Mouse (Mus musculus): ENCODE measurements around the gene Upb1. TPM values are rescaled to one million over a fixed set of nuclear protein-coding genes. Genes with fewer than 3 reads are reported as not detected.

Upb1 gene
- polyA plus RNA-seq, 1 experiment from 2014 or later: 0.15 TPM

DNA sequence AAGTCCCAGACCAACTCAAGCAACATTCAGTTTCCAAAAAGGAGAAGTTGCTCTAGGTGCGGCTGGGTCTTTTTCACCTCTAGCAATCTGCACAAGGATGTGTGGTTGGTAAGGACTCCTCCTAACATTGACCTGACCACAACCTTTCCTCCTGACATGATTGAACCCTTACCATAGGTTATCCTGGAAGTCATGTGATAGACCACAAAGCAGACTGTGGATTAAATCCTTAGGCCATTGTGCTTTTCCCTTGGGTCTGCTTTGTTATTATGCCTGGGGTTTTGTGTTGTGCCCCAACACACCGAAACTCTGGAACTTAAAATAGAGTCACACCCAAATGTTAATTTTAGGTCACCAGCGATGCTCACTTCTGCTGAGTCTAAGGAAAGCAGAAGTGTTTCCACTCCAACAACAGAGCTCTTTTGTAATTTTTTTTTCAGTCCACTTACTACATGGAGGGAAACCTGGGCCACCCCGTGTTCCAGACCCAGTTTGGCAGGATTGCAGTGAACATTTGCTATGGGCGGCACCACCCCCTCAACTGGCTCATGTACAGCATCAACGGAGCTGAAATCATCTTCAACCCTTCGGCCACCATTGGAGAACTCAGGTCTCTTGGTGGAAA lies 28.7 kb downstream of the Upb1 start:
- H3K27ac ChIP-seq: no peak overlapping the region
- H3K4me3 ChIP-seq: no peak overlapping the region
- no peaks in the 10 kb centered on the region for H3K27me3 ChIP-seq (ENCODE audit: poor library complexity, severe bottlenecking)
- no peak for DNase-seq (ENCODE audit: extremely low spot score, low spot score)
- no peaks in the 10 kb centered on the region for H3K36me3 ChIP-seq (replicated peaks)
- H3K4me1 ChIP-seq: no peaks in the 10 kb centered on the region
- peaks cover 6% of the 10 kb centered on the region; the same call in 1 of the 2 replicates for H3K9me3 ChIP-seq
- 88% methylated on average over 7 of the region's 7 CpGs for WGBS

DNA sequence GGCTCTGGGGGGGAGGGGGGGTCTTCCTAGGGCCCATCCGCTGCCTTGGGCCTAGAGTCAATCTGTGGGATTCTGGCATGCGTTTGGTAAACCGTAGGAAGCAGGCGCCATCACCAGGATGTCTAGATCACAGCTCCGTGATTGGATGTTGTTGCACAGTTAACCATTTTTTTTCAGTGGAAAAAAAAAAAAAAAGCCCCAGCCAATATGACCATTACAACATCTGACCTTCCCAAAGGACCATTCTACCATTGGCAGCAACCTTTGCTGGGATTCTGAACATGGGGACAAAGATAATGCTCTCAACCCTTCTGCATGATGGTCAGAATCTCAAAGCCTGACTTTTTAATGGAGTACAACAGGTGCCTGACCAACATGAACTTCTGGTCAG lies 29.2 kb downstream of the Upb1 start:
- H3K4me1 ChIP-seq: no peaks in the 10 kb centered on the region
- H3K4me3 ChIP-seq: no peak overlapping the region
- no peaks in the 10 kb centered on the region for H3K36me3 ChIP-seq (replicated peaks)
- WGBS: 91% methylated on average over 5 of the region's 5 CpGs
- DNase-seq (ENCODE audit: extremely low spot score, low spot score): no peak
- H3K9me3 ChIP-seq: peaks cover 6% of the 10 kb centered on the region; the same call in 1 of the 2 replicates
- H3K27me3 ChIP-seq (ENCODE audit: poor library complexity, severe bottlenecking): no peaks in the 10 kb centered on the region
- H3K27ac ChIP-seq: no peak overlapping the region

DNA sequence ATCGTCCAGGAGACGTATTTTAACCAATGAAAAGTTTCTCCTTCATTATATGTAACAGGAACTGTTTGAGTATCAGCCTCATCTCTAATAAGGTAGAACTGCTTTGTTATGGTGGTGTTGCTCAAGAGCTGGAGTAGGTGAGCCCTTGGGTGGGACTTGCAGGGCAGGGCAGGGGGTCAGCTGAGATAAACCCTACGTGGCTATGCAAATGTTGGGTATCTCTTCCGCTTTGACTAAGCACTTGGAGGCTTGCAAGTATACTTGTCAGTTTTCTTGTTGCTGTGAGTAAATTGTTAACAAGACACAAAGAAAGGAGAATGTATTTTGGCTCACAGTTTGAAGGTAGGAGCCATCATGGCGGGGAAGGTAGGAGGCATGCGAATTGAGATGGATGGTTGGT lies 29.7 kb downstream of the Upb1 start:
- no peak overlapping the region for H3K27ac ChIP-seq
- peaks cover 6% of the 10 kb centered on the region; the same call in 1 of the 2 replicates for H3K9me3 ChIP-seq
- 94% methylated on average over 6 of the region's 6 CpGs for WGBS
- H3K4me3 ChIP-seq: no peak overlapping the region
- no peaks in the 10 kb centered on the region for H3K4me1 ChIP-seq
- no peaks in the 10 kb centered on the region for H3K27me3 ChIP-seq (ENCODE audit: poor library complexity, severe bottlenecking)
- H3K36me3 ChIP-seq (replicated peaks): no peaks in the 10 kb centered on the region
- DNase-seq (ENCODE audit: extremely low spot score, low spot score): no peak

DNA sequence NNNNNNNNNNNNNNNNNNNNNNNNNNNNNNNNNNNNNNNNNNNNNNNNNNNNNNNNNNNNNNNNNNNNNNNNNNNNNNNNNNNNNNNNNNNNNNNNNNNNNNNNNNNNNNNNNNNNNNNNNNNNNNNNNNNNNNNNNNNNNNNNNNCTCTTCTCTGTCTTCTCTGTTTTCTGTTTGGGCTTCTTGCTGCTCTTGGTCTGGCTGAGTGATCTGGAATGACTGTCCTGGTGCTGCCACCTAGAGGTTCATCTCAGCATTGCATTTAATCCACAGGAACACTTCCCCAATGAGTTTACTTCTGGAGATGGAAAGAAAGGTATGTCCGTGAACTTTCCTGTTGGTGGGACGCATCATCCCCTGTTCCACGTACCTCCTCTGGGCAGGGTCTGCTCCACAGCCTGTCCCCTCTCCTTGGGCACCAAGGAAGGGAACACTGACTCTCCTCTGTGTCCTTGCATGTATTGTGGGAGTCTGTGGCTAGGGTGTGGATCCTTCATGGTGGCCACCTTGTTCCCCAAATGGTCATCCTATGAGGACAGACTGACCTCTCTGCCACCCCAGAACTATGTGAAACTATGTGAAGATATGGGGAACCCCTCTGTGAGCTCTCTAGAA lies 35.8 kb downstream of the Upb1 start:
- Histone ChIP-seq H3K36me3 (replicated peaks) (no peaks in the 10 kb centered on the region), H3K27ac (no peak overlapping the region), H3K27me3 (ENCODE audit: poor library complexity, severe bottlenecking) (no peaks in the 10 kb centered on the region; the same call in 1 of the 2 replicates), H3K4me3 (no peak overlapping the region), H3K9me3 (peaks cover 2% of the 10 kb centered on the region; the same call in 1 of the 2 replicates), H3K4me1 (peaks cover 4% of the 10 kb centered on the region)
- WGBS: 24% methylated on average over 3 of the region's 3 CpGs
- DNase-seq (ENCODE audit: extremely low spot score, low spot score): peak; percentile 81

GRCm38 (mm10) chr10:75437284-75437683 lies 36.4 kb downstream of the Upb1 start:
- Histone ChIP-seq H3K36me3 (replicated peaks) (no peaks in the 10 kb centered on the region), H3K9me3 (no peaks in the 10 kb centered on the region), H3K4me1 (peaks cover 4% of the 10 kb centered on the region), H3K4me3 (no peak overlapping the region), H3K27me3 (ENCODE audit: poor library complexity, severe bottlenecking) (no peaks in the 10 kb centered on the region; the same call in 1 of the 2 replicates), H3K27ac (no peak overlapping the region)
- DNase-seq (ENCODE audit: extremely low spot score, low spot score): no peak
- WGBS: 87% methylated on average over 1 of the region's 1 CpGs

DNA sequence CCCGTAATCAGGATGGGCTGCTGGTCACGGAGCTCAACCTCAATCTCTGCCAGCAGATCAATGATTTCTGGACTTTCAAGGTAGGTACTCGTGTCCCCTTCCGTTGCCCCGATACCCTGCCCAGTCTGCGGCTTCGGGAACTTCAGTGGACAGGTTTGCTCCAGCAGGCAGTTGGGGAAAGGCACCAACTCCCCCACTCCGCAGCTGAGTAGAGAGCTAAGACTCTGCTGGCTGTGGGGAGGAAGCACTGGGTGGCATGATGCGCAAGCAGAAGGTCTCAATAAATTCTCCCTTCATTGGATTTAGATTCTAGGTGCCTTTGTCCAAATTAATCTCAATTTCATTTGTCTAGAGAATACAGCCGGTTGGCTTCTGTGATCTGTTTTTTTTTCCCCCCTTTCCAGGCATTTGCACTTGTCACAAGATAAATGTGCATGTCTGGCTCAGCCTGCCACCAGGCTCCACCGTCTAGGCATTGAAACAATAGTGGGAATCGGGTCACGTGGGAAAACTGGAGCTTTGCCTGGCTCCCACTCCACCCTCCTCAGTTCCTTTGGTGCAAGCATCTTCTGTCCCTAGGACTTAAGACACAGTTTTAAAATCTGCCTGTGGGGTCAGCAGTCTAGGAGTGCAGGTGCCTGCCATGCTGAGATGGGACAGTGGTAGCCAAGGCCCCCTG lies 37.4 kb downstream of the Upb1 start:
- no peak for DNase-seq (ENCODE audit: extremely low spot score, low spot score)
- Histone ChIP-seq H3K27me3 (ENCODE audit: poor library complexity, severe bottlenecking) (no peaks in the 10 kb centered on the region; the same call in 1 of the 2 replicates), H3K4me3 (no peak overlapping the region), H3K4me1 (peaks cover 4% of the 10 kb centered on the region), H3K27ac (no peak overlapping the region), H3K9me3 (no peaks in the 10 kb centered on the region), H3K36me3 (replicated peaks) (no peaks in the 10 kb centered on the region)
- WGBS: 85% methylated on average over 13 of the region's 13 CpGs

- Histone ChIP-seq H3K4me3 (no peak overlapping the region), H3K9me3 (no peaks in the 10 kb centered on the region), H3K27ac (peak overlapping the region; percentile 75), H3K27me3 (ENCODE audit: poor library complexity, severe bottlenecking) (no peaks in the 10 kb centered on the region; the same call in 1 of the 2 replicates), H3K4me1 (peaks cover 14% of the 10 kb centered on the region), H3K36me3 (replicated peaks) (no peaks in the 10 kb centered on the region)
- peak; percentile 49 for DNase-seq (ENCODE audit: extremely low spot score, low spot score)
- WGBS: 53% methylated on average over 7 of the region's 7 CpGs
Measured at GRCm38 (mm10) chr10:75439211-75439811, 38.4 kb downstream of the Upb1 start.

GRCm38 (mm10) chr10:75440756-75441155 lies 39.8 kb downstream of the Upb1 start:
- Histone ChIP-seq H3K4me1 (peaks cover 27% of the 10 kb centered on the region), H3K4me3 (no peak overlapping the region), H3K27me3 (ENCODE audit: poor library complexity, severe bottlenecking) (no peaks in the 10 kb centered on the region; the same call in 1 of the 2 replicates), H3K27ac (no peak overlapping the region), H3K36me3 (replicated peaks) (no peaks in the 10 kb centered on the region), H3K9me3 (no peaks in the 10 kb centered on the region)
- DNase-seq (ENCODE audit: extremely low spot score, low spot score): no peak
- WGBS: 83% methylated on average over 3 of the region's 3 CpGs

- H3K36me3 ChIP-seq (replicated peaks): no peaks in the 10 kb centered on the region
- 88% methylated on average over 4 of the region's 4 CpGs for WGBS
- no peak for DNase-seq (ENCODE audit: extremely low spot score, low spot score)
- peaks cover 32% of the 10 kb centered on the region for H3K4me1 ChIP-seq
- no peak overlapping the region for H3K27ac ChIP-seq
- no peaks in the 10 kb centered on the region for H3K9me3 ChIP-seq
- H3K4me3 ChIP-seq: no peak overlapping the region
- no peaks in the 10 kb centered on the region; the same call in 1 of the 2 replicates for H3K27me3 ChIP-seq (ENCODE audit: poor library complexity, severe bottlenecking)
Measured at GRCm38 (mm10) chr10:75441800-75442199, 40.9 kb downstream of the Upb1 start.

GRCm38 (mm10) chr10:75443017-75443416 lies 42.1 kb downstream of the Upb1 start:
- 79% methylated on average over 4 of the region's 4 CpGs for WGBS
- no peaks in the 10 kb centered on the region for H3K36me3 ChIP-seq (replicated peaks)
- no peak overlapping the region for H3K4me3 ChIP-seq
- peaks cover 35% of the 10 kb centered on the region for H3K4me1 ChIP-seq
- no peak for DNase-seq (ENCODE audit: extremely low spot score, low spot score)
- H3K27me3 ChIP-seq (ENCODE audit: poor library complexity, severe bottlenecking): no peaks in the 10 kb centered on the region; the same call in 1 of the 2 replicates
- H3K27ac ChIP-seq: no peak overlapping the region
- H3K9me3 ChIP-seq: no peaks in the 10 kb centered on the region

- Histone ChIP-seq H3K27ac (peak overlapping the region; percentile 64; the same call in 1 of the 2 replicates), H3K36me3 (replicated peaks) (no peaks in the 10 kb centered on the region), H3K9me3 (no peaks in the 10 kb centered on the region), H3K4me3 (no peak overlapping the region), H3K4me1 (peaks cover 35% of the 10 kb centered on the region), H3K27me3 (ENCODE audit: poor library complexity, severe bottlenecking) (no peaks in the 10 kb centered on the region)
- WGBS: 73% methylated on average over 19 of the region's 19 CpGs
- DNase-seq (ENCODE audit: extremely low spot score, low spot score): peak; percentile 38
Measured at GRCm38 (mm10) chr10:75444111-75444826, 43.4 kb downstream of the Upb1 start.

DNA sequence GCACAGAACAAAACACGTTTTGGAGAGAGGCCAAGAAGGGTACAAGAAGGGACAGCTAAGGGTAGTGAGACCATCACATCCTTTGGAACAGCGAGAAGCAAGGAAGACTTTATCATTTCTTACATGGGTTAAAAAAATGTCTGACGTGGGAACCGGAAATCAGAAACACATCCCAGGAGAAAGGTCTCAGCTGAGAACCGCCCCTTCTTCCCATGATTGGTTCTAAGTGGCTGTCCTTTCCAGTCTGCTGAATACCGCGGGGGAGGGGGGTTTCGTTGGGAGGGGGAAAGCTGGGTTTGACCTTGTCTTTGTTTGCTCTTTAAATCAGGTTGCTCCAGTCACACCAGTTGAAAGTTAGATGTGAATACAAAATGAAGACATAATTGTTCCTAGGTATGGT lies 44.1 kb downstream of the Upb1 start:
- Histone ChIP-seq H3K27ac (peak overlapping the region; percentile 42; the same call in 1 of the 2 replicates), H3K4me1 (peaks cover 33% of the 10 kb centered on the region), H3K36me3 (replicated peaks) (no peaks in the 10 kb centered on the region), H3K27me3 (ENCODE audit: poor library complexity, severe bottlenecking) (no peaks in the 10 kb centered on the region), H3K9me3 (no peaks in the 10 kb centered on the region), H3K4me3 (no peak overlapping the region)
- 54% methylated on average over 8 of the region's 8 CpGs for WGBS
- no peak for DNase-seq (ENCODE audit: extremely low spot score, low spot score)

Measured in forebrain, embryonic 10.5 days (tissue).